Mouse (Mus musculus) layer of hippocampus, adult 9-10 months (tissue): Measurements from ENCODE around the gene Rhbdd3.

Source experiments
- DNase-seq: peaks from one replicate; pipeline ENCODE4 v3.0.0; 2022; ENCODE audit warnings: low spot score

Gene Rhbdd3

GRCm38 (mm10) chr11:5129035-5129480, 30.3 kb downstream of the Rhbdd3 start:
- no peak for DNase-seq

- DNase-seq = no peak
Measured at GRCm38 (mm10) chr11:5130111-5130665, 31.5 kb downstream of the Rhbdd3 start.

- no peak for DNase-seq
Measured at GRCm38 (mm10) chr11:5132751-5133150, 34.0 kb downstream of the Rhbdd3 start.

GRCm38 (mm10) chr11:5135914-5136313, 37.2 kb downstream of the Rhbdd3 start:
- DNase-seq = no peak

- DNase-seq = no peak
Measured at GRCm38 (mm10) chr11:5138642-5139041, 39.9 kb downstream of the Rhbdd3 start.

GRCm38 (mm10) chr11:5139372-5139771, 40.6 kb downstream of the Rhbdd3 start:
- DNase-seq = no peak

- no peak for DNase-seq
Measured at GRCm38 (mm10) chr11:5140619-5141018, 41.9 kb downstream of the Rhbdd3 start.

GRCm38 (mm10) chr11:5141252-5141651, 42.5 kb downstream of the Rhbdd3 start:
- DNase-seq = no peak

GRCm38 (mm10) chr11:5141965-5142364, 43.2 kb downstream of the Rhbdd3 start:
- no peak for DNase-seq

GRCm38 (mm10) chr11:5145600-5145999, 46.9 kb downstream of the Rhbdd3 start:
- DNase-seq = no peak

- no peak for DNase-seq
Measured at GRCm38 (mm10) chr11:5149249-5149648, 50.5 kb downstream of the Rhbdd3 start.

GRCm38 (mm10) chr11:5149955-5150354, 51.2 kb downstream of the Rhbdd3 start:
- no peak for DNase-seq

- no peak for DNase-seq
Measured at GRCm38 (mm10) chr11:5150416-5151246, 51.9 kb downstream of the Rhbdd3 start.

GRCm38 (mm10) chr11:5151247-5151630, 52.5 kb downstream of the Rhbdd3 start:
- no peak for DNase-seq

GRCm38 (mm10) chr11:5151680-5152337, 53.1 kb downstream of the Rhbdd3 start, which contains the start of gene Emid1:
Gene Emid1 (minus strand): TSS chr11:5152257.
- no peak for DNase-seq

- DNase-seq = no peak
Measured at GRCm38 (mm10) chr11:5154961-5155805, 56.5 kb downstream of the Rhbdd3 start.
